Mouse (Mus musculus) MN1 (cell line): ENCODE data around the gene Acot7.

Source experiments
- DNase-seq: peaks from one replicate; pipeline ENCODE4 v3.0.0-alpha.2; 2016; ENCODE audit warnings: low spot score

Acot7 gene

GRCm38 (mm10) chr4:152177537-152178343, at the start of gene Acot7:
Acot7 (plus strand) TSS chr4:152178134.
- DNase-seq = peak; percentile 94

- no peak for DNase-seq
Observed at GRCm38 (mm10) chr4:152128784-152129183, 49.1 kb upstream of the Acot7 start.

DNA sequence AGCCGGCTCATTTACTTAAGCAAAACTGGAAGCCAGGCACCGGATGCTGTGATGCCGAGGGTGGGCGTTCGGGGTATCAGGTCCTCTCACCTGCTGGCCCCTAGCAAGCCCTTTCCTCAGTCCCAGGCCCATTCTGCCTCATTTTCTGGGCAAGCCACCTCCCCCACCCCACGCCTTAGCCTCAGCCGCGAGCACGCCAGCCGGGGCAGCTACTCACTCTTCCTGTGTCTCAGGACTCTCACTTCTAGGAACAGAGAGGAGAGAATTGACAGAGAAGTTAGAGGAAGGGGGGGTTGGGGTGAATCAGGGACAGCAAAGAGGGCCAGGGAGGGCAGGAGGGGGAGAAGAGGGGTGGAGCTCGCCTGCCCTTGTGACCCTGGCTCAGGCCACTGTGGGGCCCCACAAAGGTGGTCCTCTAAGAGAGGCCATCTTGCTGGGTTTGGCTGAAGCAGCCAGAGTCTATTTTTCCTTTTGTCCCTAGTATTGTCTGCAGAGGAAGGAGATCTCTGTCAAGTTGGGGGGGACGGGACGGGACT, 48.5 kb upstream of the Acot7 start:
- DNase-seq = no peak

DNA sequence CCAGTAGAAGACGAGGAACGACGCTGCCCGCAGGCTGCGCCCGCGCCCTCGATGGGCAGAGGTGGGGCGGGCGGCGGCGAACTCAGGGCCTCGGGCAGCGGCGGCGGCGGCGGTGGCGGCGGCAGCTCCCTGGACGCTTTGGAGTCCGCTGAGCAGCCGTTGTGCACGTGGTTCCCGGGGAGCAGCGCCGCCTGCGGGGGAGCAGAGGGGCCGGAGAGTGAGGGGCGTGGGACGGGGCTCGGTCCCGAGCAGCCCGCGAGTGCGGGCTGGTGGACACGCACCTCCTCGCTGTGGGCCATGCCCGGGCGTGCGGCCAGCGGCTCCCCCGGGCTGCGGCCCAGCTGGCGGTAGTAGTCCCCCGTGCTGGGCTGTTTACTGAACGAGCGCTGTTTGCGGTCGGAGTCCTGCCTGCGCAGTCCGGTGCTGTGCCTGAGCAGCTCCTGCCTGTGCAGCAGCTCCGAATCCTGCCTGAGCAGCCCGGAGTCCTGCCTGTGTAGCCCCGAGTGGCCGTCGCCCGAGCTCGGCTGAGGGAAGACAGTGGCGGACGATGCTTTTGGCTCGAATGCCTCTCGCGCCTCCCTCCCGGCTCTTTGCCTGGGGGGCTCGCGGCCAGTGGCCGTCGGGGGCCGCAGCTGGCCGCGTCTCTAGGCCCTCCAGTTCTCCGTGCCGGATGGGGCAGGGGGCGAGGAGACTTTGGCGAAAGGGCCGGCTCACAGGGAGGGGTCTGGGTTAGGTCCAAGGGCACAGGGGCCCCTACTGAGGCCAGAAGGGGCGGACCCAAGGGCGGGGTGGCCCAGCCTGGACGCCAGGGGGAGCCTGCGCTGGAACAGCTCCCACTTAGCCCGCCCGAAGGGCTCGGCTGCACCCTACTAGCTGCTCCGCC, 46.9 kb upstream of the Acot7 start:
- DNase-seq = peak; percentile 81

DNA sequence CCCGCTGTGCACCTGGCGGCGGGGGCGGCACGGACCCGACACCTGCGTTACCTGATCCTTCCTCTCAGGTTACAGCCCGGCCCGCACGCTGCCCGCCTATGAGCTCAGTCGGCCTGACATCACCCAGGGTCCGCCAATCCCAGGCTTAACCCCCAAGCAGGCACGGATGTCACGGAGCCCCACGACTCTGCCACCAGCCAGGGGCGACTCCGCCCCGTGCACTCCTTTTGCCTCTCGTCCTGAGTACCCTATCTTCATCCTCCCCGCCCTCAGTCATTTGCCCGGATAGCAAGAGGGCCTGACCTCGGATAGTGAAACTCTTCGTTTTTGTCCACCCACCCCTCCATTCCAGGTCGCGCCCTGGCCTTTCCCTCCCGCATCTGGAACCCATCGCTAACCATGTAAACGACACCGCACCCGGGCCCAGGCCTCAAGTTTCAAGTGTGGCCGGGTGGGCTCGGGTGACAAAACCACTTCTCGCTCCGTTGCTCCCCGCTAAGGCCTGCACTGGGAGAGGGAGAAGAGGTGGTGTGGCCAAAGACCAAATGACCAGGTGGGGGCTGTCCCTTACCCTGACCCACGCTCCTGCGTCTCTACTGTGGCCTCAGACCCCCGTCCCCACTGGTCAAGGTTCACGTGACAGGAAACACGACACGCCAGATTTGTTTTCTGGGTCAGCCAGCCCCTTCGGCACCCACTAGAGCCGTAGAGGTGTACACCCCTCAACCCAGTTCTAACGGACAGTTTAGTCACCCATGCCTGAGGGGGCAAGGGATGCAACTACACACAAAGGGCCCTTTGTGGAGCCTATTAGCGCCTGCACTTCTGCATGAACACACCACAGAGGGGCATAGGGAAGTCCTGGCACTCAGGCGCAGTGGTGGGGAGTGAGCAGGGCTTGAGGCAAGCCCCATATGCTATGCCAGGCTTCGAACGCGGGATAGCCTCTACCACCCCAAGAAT, 45.8 kb upstream of the Acot7 start:
- no peak for DNase-seq

GRCm38 (mm10) chr4:152132772-152133169, 45.2 kb upstream of the Acot7 start:
- DNase-seq = no peak

DNA sequence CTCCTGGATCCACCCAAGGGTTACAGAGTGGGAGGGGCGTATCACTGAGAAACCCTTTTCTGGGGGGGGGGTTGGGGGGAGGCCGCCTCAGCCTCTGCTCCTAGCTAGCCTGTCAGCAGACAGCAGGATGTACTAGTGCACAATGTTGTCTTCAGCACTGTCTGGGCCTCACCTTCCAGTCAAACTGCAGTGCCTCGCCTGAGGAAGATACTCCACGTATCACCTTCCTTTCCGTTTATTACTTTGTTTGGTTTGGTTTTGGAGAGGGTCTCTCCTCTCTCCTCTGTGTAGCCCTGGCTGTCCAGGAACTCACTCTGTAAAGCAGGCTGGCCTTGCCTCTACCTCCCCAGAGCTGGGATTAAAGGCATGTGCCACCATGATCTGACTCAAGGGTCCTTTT, 44.7 kb upstream of the Acot7 start:
- no peak for DNase-seq

DNA sequence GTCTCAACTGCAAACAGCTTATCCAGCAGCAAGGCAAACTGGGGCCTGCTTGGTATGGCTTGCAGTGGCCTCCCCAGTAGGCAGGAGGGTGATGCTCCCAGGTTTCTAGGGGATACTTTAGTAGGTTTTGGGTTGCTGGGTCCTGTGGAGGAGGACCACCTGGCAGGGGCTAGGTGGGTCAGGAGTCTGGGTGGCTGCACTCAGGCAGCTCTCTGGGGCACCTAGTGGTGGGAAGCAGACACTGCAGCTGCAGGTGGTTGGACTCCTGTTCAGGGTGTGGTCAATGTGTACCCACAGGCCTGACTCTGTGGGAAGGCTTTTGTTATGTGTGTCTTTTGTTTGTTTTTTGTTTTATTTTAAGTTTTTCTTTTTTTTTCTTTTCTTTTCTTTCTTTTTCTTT, 43.4 kb upstream of the Acot7 start:
- DNase-seq = peak; percentile 62

- DNase-seq = no peak
Observed at GRCm38 (mm10) chr4:152135363-152135762, 42.6 kb upstream of the Acot7 start.

GRCm38 (mm10) chr4:152136112-152136875, 41.6 kb upstream of the Acot7 start:
- no peak for DNase-seq

GRCm38 (mm10) chr4:152136876-152137250, 41.1 kb upstream of the Acot7 start:
- DNase-seq = no peak

DNA sequence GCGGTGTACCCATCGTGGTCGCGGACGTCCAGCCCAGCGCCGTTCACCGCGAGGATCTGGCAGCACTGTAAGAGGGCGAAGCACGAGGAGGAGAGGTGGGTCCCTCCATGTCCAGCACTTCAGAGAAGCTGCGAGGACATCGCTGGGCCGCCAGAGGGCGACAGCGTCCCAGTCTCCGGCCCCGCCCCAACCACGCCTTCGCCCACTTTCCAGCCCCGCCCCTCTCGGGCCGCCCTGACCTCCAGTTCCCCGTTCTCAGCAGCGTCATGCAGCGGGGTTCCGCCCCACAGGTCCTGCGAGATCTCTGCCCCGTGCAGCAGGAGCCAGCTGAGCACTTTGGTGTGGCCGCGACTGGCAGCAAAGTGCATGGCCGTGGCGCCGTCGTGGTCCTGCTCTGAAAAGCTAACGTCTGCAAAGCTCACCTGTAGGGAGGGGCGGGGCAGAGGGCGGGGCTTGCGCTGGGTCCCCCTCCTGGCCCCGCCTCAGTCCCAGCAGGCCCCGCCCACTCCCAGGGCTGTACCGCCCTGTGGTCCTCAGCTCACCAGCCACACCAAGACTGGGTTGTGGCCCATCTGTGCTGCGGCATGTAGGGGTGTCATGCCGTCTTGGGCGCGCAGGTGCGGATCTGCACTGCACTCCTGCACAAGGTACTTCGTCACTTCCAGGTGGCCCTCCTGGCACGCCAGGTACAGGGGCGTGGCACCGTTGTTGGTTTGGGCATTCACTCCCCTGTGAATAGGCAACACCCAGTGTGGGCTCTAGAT, 39.3 kb upstream of the Acot7 start:
- no peak for DNase-seq

DNA sequence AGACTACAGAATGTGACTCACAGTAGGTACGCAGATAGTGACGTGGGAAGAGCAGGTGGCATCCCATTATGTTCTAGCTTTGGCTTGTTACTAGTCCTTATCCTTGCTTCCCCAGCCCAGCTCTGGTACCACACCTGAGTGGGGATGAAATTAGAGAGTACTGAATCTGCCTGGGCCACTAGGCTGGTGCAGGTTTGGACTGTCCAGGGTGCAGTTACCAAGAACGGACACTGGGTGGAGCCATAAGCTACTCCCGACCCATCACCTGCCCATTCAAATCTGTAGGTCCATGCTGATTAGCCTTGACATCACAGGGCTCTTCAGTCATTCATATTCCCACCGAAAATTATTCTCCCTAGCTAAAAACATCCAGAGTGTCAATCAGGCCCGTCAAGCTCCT, 37.5 kb upstream of the Acot7 start:
- DNase-seq = peak; percentile 64

- DNase-seq = no peak
Observed at GRCm38 (mm10) chr4:152141521-152142135, 36.3 kb upstream of the Acot7 start.

DNA sequence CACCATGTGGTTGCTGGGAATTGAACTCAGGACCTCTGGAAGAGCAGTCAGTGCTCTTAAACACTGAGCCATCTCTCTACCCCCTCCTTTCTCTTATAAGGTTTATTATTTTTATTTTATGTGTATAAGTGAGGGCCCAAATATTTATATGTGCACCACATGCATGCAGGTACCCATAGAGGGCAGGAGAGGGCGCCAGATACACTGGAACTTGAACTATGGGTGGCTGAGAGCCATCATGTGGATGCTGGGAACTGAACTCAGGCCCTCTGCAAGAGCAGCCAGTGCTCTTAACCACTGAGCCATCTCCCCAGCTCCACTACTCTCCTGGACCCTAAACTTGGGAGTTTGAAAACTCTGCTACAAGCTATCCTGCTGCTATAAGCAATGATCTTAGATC, 34.3 kb upstream of the Acot7 start:
- no peak for DNase-seq

DNA sequence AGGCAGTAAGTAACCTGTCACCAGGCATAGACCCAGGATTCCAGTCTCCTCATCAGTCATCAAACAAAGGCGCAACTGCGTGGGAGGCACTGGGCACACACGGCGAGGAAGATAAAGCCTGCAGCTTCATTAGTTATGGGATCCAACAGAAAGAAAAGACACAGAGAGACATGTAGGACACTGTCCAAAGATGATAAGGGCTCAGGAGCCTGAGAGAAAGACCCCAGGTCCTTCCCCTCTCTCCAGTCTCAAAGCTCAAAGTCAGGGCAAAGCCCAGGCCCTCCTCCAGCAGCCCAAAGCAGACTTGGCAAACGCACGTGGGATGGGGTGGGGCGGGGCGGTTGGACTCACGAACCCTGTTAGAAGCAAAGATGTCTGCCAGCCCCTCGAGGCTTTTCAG, 32.5 kb upstream of the Acot7 start:
- DNase-seq = no peak

DNA sequence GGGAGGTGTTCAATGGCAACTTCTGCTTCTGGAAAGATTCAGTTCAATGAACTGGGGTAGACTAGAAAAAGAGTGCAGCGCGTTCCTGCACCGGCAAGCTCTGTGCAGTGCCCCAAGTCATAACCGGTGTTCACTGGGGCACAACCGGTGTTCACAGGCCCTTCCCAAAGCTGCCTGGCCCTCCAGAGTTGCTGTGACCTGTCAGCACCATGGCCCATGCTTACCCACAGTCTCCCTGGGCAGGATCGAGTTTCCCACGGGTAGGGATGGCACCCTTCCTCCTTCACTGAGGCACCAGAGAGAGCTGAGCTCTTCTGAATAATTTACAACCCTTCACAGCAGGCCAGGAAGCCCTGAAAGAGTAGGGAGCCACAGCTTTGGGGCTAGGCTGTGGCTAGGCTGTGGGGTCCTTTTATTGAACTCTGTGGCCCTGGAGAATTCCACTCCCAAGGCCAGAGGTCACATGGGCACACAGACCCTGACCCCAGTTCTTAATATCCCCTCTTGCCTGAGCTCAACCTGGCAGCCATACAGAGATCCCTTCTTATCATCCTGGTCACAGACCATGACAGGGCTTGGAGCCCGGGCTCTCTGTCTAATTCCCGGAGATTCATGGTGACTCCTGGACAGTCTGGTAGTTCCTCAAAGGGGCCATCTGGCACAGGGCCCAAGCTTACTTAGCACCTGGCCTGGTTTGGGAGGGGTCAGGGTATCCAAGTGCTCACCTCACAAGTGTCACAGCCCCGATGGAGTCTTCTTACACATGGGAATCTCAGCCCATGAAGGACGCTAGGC, 31.7 kb upstream of the Acot7 start:
- DNase-seq = no peak

DNA sequence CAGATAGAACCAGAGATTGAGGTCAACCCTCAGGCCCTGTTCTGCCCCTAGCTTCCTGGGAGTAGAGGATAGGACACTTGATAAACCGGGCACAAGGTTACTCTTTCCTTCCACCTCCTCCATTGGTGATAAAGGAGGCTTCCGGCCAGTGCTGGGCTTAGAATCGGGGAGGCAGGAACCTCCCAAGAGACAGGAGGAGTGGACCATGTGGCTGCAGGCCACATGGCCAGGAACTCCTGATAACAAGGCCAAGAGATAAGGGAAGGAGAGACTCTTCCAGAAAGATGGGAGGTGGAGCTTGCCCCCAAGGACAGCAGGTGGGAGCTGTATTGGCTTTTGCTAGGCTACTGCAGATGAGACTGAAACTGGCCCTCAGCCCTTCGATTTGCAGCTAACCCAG, 27.4 kb upstream of the Acot7 start:
- DNase-seq = no peak

DNA sequence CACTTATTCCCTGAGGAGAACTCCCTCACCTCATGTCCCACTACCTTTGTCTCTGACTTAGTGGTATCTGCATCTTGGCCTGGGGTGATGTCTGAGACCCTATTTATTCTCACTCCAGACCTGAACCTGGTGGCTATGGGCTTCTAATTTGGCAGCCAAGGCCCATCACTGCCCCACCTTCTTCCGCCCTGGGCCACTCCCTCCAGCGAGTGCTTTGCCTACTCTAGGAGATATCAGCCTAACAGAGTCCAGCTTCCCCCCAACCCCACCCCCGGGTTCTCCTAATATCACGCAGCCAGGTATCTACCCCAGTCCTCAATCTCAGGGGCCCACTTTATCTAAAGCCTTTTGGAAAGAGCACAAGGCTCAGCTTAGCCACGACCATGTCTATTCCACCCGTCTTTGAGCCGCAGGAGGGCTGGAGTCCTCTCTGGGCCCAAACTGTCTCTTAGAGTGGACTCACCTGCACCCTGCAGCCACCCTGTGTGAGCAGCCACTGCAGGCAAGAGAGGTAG, 26.4 kb upstream of the Acot7 start:
- DNase-seq = no peak
